Mouse (Mus musculus) adrenal gland, postnatal 4 days (tissue): ENCODE data around the gene Itpr2. TPM values are rescaled to one million over a fixed set of nuclear protein-coding genes. Genes with fewer than 3 reads are reported as not detected.

ENCODE experiments used
- DNase-seq, 2 experiments: peaks; one replicate each; pipeline ENCODE4 v3.0.0; 2021 to 2022; ENCODE audit warnings: low spot score in 2 of 2, mixed read lengths in 2 of 2
- total RNA-seq, 2 experiments: library from RNA; stranded (reverse); gene quantifications; 2 replicates each; pipeline ENCODE4 v1.2.3; 2021

Itpr2 gene
- total RNA-seq, 2 experiments from 2014 or later = 41.4 to 41.7 TPM

DNA sequence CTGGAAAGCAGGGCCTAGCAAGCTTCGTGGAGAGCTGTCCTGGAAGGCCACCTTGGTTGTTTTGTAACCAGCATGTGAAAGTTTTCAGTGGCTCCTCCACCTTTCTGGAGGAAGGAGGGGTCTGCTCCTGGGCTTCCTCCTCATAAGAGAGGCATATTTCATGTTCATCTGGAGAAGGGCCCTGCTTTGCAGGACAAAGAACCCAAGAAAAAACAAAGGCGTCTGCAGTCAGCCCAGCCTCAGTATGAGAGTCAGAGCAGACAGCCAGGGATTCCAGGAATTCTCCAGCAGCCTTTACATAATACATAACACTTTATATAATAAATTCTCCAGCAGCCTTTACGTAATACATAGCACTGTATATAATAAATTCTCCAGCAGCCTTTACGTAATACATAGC, 180.1 kb downstream of the Itpr2 start:
- DNase-seq = no peak

DNA sequence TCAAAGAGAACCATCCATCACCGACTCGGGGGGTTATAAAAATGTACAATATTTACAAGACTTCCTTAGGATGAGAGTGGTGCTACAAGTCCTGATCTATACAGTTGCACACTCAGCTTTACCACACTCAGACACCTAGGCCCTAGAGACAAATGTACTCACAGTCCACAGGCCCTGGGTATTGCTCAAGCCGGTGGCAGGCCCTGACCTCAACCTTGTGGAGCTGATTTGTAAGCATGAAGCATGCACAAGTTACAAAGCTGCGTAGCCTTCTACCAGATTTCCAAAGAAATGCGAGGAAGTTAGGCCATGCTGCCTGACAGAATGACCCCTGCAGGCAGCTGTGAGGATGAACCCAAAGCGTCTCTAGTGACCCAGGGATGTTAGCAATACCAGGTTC, 185.6 kb downstream of the Itpr2 start:
- DNase-seq = peak in 1 of 2 experiments; percentile 7

DNA sequence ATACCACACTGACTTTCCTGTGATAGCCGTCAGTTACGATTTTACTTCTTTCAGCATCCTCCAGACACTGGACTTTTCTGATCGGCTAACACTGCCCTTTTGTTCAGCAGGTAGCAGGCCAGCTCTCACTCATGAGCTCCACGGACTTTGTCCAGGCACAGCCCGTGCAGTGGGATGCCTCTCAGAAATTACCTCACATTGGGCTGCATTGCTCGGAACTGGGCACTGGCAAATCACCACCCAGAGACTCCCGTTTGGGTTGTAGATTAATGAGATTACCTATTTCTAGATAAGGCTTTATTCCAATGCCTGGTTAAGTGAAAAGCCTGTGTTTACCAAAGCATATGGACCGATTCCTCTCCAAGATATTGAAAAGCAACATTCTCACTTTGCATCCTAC, 186.9 kb downstream of the Itpr2 start:
- no peak for DNase-seq

DNA sequence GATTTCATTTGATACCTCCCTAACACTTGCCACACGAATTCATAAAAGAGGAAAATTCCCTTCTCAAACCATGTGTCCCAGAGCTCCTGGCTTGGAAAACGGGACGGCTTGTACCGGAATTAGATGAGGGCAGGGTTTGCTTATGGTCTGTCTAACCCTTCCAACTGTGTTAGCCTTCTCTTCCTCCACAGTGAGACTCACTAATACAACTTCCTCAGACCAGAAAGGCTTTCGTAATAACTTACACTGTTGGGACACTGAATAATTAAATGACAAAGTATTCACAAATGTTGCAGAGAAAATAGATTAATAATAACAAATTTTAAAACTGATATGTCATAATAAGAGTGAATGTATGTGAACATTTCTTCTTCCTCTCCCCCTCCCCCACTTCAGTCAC, 187.7 kb downstream of the Itpr2 start:
- no peak for DNase-seq

DNA sequence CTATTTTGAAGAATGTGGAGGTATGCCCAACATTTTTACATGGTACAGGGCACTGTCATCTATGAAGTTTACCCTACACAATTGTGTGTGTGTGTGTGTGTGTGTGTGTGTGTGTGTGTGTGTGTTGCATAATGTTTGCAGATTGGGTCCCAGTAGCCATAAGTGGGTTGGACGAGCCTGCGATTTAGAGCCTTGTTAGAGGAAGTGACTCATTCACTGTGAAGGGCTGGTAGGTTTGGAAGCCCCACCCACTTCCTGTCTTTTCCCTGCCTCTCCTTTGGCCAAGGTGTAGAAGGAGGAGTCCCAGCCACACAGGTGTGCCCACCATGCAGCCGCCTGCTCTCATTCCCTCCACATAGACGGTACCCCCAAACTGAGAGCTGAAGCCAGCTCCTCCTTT, 188.6 kb downstream of the Itpr2 start:
- no peak for DNase-seq

DNA sequence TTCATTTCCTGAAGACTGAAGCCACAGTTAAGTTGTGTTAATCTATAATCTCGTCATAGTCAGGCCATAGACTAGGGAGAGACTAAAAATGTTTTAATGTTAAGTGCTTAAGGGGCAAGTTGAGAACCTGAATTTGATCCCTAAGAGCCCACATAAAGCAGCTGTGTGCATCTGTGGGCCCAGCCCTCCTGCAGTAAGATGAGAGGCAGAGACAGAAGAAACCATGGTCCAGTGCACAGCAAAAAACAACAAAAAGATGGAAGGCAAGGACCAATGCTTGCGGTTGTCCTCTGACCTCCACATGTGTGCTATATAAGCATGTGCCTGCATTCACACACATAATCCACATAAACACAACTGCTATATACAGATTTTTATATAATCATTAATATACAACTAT, 191.8 kb downstream of the Itpr2 start:
- DNase-seq = no peak

DNA sequence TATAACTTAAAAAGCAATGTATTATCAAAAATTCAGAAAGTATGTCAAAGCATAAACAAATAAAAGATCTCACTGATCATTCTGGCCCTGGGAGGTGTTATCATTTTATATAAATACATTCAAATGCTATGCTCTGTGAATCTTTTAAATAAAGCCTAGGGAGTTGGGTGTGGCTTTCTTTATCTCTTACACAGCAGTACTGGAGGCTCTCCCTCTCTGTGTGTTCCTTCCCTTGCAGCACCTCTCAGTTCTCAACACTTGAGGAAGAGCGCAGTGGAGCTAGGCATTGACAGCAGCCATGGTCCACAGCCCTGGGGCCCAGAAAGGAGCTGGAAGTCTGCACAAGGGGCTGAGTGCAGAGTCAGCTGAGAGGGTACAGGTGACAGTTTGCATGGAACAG, 192.7 kb downstream of the Itpr2 start:
- no peak for DNase-seq

DNA sequence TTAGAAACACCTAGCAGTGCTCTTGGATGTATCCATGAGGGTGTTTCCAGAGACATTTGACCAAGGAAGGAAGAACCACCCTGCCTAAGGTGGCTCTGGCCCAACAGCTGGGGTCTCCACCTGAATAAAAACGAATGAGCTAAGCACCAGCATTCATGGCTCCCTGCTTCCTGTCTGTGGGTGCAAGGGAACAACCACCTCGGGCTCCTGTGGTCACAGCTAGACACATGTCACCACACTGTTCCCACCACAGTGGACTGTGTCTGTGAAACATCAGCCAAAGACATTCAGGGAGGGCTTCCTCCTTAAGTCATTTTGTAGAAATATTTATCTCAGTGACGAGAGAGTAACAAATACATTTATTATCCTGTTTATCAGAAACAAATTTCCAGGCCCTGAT, 196.0 kb downstream of the Itpr2 start:
- no peak for DNase-seq

DNA sequence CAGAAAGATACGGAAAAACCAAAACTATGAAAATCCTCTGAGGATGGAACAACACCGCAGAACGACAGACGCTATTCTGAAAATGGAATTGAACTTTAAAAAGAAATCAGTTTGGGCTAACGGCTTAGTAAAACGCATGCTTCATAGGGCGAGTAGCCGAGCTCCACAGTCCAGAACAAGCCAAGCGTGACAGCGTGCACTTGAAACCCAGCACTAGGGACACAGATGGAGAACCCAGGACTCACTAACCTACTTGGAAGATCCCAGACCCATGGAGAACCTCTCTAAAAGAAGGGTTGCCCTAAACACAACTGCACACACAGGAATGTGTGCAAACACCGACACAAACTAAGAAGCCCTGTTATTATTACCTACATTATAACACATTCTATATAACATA, 197.9 kb downstream of the Itpr2 start:
- DNase-seq = no peak

DNA sequence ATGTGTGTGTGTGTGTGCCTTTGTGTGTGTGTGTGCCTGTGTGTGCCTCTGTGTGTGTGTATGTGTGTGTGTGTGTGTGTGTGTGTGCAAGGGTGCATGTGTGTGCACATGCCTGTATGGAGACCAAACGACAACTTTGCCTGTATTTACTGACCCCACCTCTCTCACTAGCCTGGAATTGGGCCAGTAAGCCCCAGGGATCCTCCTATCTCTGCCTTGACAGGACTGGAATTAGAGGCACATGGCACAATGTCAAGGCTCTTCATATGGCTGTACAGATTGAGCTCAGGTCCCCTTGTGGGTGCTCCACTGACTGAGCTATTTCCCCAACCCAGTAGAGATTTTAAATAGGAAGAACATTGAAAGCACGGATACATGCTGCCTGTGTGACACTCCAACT, 198.7 kb downstream of the Itpr2 start:
- DNase-seq = no peak

DNA sequence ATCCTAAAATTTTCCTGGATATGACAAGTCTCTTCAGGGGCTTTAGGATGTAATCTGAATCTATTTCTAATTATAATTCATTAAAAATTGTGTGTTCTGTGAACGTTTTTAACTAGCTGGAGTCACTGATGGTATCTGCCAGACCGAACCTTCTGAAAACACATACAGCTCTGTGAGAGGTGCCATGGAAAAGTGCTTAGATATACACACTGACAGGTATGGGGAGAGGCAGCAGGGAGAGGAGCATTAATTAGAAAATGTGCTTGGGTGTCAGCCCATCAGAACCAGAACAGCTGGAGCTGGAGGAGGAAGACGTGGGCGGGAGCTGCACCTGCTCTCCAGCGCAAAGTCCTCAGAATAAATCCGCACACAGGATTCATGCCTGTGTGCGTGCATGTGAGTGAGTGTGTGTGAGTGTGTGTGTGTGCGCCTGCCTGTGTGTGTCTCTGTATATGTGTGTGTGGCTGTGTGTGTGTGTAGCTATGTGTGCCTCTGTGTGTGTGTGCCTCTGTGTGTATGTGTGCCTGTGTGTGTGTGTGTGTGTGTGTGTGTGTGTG, 199.4 kb downstream of the Itpr2 start:
- DNase-seq = no peak

DNA sequence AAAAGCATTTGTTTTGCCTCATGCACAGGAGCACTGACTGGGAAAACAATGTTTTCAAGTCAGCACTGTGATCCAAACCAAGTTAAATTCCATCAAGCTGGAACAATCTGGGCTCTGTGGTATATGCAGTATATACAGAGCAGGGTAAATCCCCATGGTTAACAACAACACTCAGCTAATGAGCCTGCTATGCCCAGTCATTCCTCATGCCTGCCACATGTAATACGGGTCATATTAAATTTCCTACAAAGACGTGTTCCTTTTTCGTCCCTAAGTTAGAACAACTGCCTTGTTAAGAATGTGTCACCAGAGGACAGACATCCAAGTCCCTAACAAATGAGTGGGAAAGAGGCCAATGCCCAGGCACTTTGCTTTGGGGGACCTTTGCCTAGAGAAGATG, 199.9 kb downstream of the Itpr2 start:
- DNase-seq = no peak

DNA sequence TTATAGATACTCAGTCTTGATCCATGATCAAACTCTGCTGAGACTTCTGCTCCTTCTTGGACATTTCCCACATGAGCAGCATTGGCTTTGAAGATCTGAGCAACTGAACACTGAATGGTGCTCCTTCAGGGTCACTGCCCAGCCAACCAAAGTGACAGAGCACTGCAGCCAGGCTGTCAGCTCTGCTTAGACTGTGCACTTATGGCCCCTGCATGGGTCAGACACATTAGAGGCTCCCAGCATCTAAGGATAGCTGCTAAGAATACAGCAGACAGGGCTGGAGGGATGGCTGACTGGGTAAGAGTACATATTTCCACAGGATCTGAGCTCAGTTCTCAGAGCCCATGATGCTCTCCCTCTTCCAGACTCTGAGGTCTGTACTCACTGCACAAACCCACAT, 201.1 kb downstream of the Itpr2 start:
- DNase-seq = no peak

DNA sequence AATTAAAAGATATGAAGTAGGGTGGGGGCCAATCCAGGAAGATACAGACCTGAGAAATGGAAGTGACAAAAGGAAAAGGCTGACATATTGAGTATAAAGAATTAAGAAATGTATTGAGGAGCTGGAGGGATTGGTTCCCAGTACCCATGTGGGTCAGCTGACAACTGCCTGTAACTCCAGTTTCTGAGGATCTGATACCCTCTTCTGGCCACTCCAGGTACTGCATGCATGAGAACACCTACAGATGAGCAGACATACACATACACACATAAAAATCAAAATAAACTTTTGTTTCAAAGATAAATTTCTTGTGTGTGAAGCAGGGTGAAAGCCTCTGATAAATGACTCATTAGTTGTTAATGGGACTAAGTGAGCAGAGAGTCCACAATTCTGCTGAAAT, 203.3 kb downstream of the Itpr2 start:
- DNase-seq = no peak

DNA sequence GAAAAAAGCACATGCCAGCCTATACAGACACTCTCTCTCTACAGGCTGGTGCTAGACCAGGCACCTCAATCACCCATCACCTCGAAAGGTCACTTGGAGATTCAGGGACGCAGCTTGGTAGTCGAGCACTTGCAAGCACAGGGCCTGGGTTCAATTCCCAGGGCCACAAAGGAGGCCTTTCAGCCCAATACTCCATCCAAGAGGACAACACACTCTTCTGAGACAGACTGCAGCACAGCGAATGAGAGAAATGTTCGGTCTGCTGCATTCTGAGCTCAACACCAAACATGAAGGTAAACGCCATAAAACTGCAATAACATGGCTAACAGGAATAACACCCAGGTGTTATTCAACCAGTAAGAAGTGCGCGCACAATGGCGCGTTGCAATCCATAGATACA, 211.0 kb downstream of the Itpr2 start:
- no peak for DNase-seq

DNA sequence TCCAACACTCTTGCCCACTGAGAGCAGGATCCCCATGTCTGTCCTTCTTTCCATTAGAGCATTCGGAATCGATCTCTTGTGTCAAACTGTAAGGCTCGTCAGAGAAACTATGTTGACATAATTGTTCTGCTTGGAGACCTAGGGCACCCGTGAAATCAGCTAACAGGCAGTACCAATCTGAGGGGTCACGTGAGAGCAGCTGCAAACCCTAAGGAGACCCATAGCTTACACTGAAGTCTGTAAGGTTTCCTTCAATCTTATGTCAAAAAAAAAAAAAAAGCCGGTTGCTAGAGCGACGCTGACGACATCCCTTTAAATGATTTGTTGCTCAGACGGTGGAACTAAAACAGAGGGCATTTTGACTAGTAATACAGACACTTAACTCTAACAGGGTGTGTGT, 212.2 kb downstream of the Itpr2 start:
- DNase-seq = no peak

DNA sequence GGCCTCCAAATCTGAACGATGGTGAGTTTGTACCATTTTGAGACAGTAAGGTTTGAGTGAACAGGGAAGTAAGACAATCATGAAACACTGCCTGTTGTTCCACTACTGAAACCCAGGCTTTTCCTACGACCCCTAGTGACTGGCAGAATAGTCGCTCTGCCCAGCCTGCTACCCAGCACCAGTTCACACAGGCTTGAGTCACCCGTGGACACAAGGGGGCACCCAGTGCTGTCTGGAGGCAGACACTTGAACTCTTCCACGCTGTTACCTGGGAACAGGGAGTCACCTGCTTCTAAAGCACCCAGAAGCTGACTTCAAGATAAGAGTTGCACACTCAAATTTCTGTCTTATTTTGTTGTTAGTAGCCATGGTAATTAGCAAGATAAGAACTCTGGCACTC, 213.8 kb downstream of the Itpr2 start:
- DNase-seq = no peak

DNA sequence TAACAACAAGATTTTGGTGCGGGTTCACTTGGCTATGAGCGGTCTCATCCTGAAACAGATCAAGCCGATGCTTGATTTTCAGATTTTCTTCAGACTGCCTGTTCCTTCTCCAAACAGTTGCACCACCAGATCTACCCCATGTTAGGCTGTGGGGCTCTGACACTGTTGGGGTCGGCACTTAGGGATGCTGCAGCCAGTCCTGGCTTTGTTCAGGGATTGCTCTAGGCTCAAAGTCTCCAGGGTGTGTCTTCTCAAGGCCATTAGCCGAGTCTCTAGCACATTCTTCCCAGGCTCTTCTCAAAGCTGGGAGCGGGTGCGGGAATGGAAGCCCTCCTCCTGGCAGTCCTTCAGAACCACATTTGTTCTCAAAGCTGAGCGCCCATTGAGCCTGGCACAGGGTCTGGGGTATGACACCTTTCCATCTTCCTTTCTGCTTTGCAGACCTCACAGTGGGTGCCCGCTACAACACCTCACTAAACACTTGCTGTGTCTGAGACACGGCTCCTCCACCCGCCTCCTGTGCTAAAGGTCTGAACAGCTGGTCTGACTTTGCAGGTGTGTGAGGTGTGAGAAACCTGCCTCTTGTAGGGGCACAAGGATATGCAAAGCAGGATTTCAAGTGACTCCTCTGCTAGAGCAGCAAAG, 217.0 kb downstream of the Itpr2 start:
- DNase-seq = no peak

DNA sequence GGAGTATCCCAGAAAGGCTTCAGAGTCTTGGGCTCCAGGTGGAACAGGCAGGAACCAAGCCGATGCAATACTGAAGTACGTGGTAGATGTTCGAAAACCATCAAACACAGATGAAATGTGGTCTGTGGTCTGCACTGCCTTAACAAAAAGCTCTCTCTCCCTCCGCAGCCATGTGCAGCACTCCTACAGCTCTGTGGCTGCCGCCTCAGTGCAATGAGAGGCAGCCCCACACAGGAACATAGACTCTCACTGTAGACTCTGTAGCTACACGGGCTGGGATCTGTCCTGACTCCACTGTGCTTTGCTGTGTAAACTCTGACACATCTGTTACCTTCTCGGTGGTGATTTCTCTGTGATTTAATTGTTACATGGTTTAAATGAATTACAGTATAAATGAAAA, 218.0 kb downstream of the Itpr2 start:
- no peak for DNase-seq

DNA sequence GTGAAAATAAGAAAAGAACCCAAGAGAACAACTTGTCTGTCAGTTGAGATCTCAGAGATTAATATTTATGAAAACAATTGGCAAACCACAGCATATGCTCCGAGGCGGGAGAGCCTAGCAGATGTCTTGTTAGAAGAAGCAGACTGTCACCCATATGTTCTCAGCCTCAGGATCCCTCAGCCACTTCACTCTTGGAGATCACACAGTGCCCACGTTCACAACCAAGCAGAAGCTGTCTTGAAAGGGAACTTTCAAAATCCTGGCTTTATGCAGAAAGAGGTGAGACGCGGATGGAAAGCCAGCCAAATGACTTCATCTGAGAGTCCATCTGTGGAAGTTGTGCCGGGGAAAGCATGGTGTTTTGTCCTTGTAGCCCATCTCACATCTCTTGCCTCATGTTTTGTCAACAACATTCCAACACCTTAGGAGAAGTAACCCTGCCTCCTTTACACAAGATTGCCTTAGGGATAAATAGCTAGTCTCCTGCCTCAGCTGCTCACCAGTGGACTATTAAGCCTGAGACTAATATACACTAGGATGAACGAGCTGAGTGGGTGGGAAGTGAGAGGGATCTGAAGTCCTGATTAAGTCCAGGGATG, 219.9 kb downstream of the Itpr2 start:
- DNase-seq = no peak

DNA sequence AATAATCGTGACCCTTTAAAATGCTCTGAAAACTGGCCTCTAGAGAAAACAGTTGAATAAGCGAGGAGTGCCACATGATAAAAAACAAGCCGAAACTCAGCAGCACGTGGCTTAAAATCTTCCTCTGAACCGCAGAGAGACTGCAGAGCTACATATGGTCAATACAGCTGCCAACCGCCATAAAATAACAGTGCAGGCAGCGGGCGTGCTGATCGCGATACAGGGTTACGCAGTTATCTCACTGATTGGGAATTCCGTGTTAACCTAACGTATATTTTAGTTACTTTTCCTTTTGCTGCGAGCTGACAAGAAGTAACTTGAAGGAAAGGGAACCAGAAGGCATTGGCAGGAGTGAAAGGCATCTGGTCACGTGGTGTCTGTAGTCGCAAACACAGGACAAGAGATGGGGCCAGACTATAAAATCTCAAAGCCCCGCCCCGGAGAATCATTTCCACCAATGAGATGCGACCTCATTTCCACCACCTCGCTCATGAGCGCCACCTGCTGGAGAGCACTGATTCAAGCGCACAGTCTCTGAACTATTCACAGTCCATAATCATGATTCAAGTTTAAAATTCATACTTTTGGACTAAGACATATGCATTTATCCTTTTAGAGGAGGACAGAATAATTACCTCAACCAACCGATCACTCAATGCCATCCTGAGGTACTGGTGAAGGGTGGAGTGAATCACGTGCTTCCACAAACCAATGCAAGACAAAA, 220.7 kb downstream of the Itpr2 start:
- no peak for DNase-seq

DNA sequence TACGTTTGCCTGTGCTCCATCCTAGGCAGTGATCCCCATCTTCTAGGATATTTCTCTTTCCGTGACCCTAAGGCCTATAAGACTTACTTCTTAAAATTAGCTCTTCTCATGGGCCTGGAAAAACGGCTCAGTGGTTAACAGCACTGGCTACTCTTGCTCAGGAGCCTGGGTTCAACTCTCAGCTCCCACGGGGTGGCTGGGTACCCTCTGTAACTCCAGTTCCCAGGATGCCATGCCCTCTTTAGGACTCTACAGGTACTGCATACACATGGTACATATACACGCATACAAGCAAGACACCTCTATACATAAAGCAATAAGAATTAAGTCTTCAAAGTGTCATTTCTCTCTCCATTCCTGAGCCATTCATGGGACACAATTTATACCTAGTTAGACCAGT, 228.8 kb downstream of the Itpr2 start:
- DNase-seq = no peak
